Mouse (Mus musculus) frontal cortex, adult (tissue): ENCODE measurements around the gene Sat2.

Experiments used
- ATAC-seq: cut with Nextera tagmentation; 2 replicates; pipeline ENCODE4 v1.9.2; 2017; ENCODE audit warnings: mild to moderate bottlenecking, moderate library complexity, mixed read lengths; ENCODE audit not compliant: low TSS enrichment

Gene Sat2

GRCm38 (mm10) chr11:69670786-69671725 is 49.2 kb downstream of the Sat2 start:
- ATAC-seq, result peak; percentile 42

GRCm38 (mm10) chr11:69671726-69672124 is 49.9 kb downstream of the Sat2 start:
- peak; percentile 3; the same call in 1 of the 2 replicates for ATAC-seq

GRCm38 (mm10) chr11:69672211-69672706 is 50.4 kb downstream of the Sat2 start, which contains the start of gene Eif4a1:
Gene Eif4a1 (minus strand): TSS chr11:69672423.
- peak; percentile 93 for ATAC-seq
